Mouse (Mus musculus): ENCODE data around the gene Snx9.

DNA sequence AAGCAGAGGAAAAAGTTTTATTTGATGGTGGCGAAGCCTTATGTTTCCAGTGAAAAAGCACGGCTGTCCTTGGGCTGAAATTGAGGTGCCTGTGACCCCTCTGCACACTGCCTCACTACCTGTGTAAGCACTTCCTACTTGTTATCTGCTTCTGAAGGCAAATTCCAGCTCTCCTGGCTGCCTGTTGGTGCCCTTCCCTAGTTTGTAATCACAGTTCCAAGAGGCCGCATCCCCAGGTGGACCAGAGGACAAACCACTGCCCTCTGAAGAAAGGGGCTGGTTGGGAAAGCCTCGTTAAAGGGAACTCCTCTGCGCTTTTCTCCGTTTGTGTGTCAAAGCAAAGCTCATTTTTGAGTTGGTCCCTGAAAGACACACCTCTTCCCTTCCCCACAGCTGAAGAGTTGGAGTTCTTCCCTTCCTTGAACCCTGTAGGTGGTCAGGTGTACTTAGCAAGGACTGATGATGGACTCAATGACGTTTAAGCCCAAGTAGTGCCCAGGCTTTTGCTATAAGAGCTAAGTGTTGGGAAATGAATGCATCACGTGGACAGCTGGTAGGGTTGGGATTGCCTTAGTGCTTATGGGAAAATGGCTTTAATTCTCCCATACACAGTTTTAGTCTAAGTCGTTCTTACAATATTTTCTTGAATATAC, 2.0 kb downstream of the Snx9 start:
- TF ChIP-seq EP300 (IDR thresholded peaks at IDR 0.05; ENCODE audit: low read depth) (no peak), CTCF (IDR thresholded peaks at IDR 0.05; ENCODE audit: low read depth) (no peak)

All from liver, embryonic 14.5 days (tissue).